9 mouse cellular contexts compared by ENCODE assay signal in the genomic region with DNA sequence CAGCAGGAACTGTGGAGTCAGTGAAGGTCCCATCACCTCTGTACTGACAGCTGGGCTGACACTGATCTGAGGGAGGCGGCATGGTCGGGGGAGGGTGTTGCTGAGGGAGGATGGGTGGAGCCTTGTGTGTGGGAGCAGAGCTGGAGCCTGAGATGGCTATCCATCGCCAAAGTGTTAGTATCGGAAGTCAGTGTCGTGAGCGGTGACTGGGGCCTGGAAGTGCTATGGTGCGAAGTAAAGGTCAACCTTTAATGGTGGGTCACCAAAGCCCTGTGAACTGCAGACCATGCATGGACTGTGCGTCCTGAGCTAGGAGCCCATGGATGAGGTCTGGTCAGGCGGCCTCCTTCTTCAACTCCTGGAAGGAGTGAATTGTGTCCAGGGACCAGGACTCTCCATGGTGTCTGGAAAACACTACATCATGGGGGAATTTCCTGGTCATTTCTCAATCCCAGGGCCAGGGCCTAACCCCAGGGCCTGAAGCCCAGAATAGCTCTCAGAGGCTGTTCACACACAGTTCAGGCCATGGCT. TPM values are rescaled to one million over a fixed set of nuclear protein-coding genes. Genes with fewer than 3 reads are reported as not detected.
DNase-seq lines count a peak whose midpoint lies in the region; ATAC-seq lines count a peak whose summit lies in the region.
"Had no signal": no experiment of that assay in that cellular context is flagged by ENCODE, and none has a peak within 500 bp of the region (broad histone marks: within the 10 kb centered on the region; RNA-seq: fewer than 3 reads in every experiment).

No protein-coding gene starts in this region.

- H3K4me2 ChIP-seq in heart, embryonic 12.5 days, result no peak overlapping the region
- no peak overlapping the region for H3K4me2 ChIP-seq in limb, embryonic 15.5 days

- H3K36me3 ChIP-seq in heart, embryonic 12.5 days, result no peaks in the 10 kb centered on the region
- H3K36me3 ChIP-seq in limb, embryonic 15.5 days, result no peaks in the 10 kb centered on the region

- 41% methylated on average over 9 of the region's 9 CpGs for WGBS in heart, embryonic 12.5 days
- WGBS in limb, embryonic 15.5 days, result 45% methylated on average over 9 of the region's 9 CpGs

- no peaks in the 10 kb centered on the region for H3K9me3 ChIP-seq in heart, embryonic 12.5 days (replicated peaks)
- H3K9me3 ChIP-seq in limb, embryonic 15.5 days, result no peaks in the 10 kb centered on the region

- no peak overlapping the region for H3K4me3 ChIP-seq in heart, embryonic 12.5 days
- no peak overlapping the region for H3K4me3 ChIP-seq in limb, embryonic 15.5 days

- DNase-seq in heart, adult 18-20 months, result peak; percentile 70 to 80
- DNase-seq in CD4-positive helper T cell, adult 2 months (ENCODE audit: low read depth, low spot score), result peak; percentile 52
- peak; percentile 55 for DNase-seq in gastrocnemius, postnatal 14 days
- DNase-seq in layer of hippocampus, postnatal 14 days (ENCODE audit: low spot score in 2 of 2), result no peak
- DNase-seq in layer of hippocampus, postnatal 10 days (ENCODE audit: low spot score in 2 of 2), result no peak
- no peak for DNase-seq in cerebellum, adult 11 months

- no peak for ATAC-seq in heart, embryonic 12.5 days (ENCODE audit: insufficient number of reproducible peaks, low FRiP score)
- no peak for ATAC-seq in limb, embryonic 15.5 days (ENCODE audit: insufficient number of reproducible peaks, low FRiP score, low TSS enrichment, low read depth)
- ATAC-seq: midbrain, embryonic 16.5 days had no signal

- intact Hi-C loops in gastrocnemius, postnatal 14 days (cut with DNase I; ENCODE audit: low total_unique reads), result loop anchor here (5.0 kb wide), 1 partner anchor 78 kb away; no protein-coding TSS in a partner anchor

- H3K27me3 ChIP-seq in heart, embryonic 12.5 days (replicated peaks), result peaks cover 58% of the 10 kb centered on the region
- H3K27me3 ChIP-seq in limb, embryonic 15.5 days, result no peaks in the 10 kb centered on the region

- H3K4me1 ChIP-seq in heart, embryonic 12.5 days (replicated peaks), result peaks cover 60% of the 10 kb centered on the region
- H3K4me1 ChIP-seq in limb, embryonic 15.5 days, result peaks cover 49% of the 10 kb centered on the region

- no peak overlapping the region for H3K9ac ChIP-seq in heart, embryonic 12.5 days
- H3K9ac ChIP-seq in limb, embryonic 15.5 days, result no peak overlapping the region

- H3K27ac ChIP-seq in heart, embryonic 12.5 days (ENCODE audit: poor library complexity, severe bottlenecking), result no peak overlapping the region
- H3K27ac ChIP-seq in limb, embryonic 15.5 days, result peak overlapping the region; percentile 44; the same call in 1 of the 2 replicates

RNA-seq across cellular contexts. Expression of gene Ptgir, which starts 0.7 kb away (rescaled TPM):
- 1 to 10 TPM; 1.5 TPM for total RNA-seq in heart, adult 18-20 months (2021)
- 0.28 and 0.34 TPM in 2 replicates for polyA plus RNA-seq in heart, embryonic 12.5 days (2016; fragmentation: Nextera tagmentation; extraction: Ambion mirVana)
- 1 to 10 TPM; 1.6 to 2.6 TPM for total RNA-seq in gastrocnemius, postnatal 14 days (2021)
- 4.0 and 5.1 TPM in 2 replicates for polyA plus RNA-seq in limb, embryonic 15.5 days (2015; fragmentation: Nextera tagmentation; extraction: Ambion mirVana)
- total RNA-seq in layer of hippocampus, postnatal 14 days (2021), result under 1 TPM in 1 of 2 experiments, not detected in 1; 0.28 TPM
- not detected for total RNA-seq in layer of hippocampus, postnatal 10 days (2021)

RNA-seq across cellular contexts. Expression of gene Gng8, which starts 14.0 kb away (rescaled TPM):
- total RNA-seq in heart, adult 18-20 months (2021), result under 1 TPM in 1 of 2 experiments, not detected in 1; 0.47 TPM
- polyA plus RNA-seq in heart, embryonic 12.5 days (2016; fragmentation: Nextera tagmentation; extraction: Ambion mirVana), result 2.3 and 4.3 TPM in 2 replicates
- total RNA-seq in gastrocnemius, postnatal 14 days (2021), result under 1 TPM; 0.47 to 0.66 TPM
- polyA plus RNA-seq in limb, embryonic 15.5 days (2015; fragmentation: Nextera tagmentation; extraction: Ambion mirVana), result 11.8 and 15.0 TPM in 2 replicates
- 1 to 10 TPM; 1.5 to 1.9 TPM for total RNA-seq in layer of hippocampus, postnatal 14 days (2021)
- total RNA-seq in layer of hippocampus, postnatal 10 days (2021), result 1 to 10 TPM in 1 of 2 experiments, under 1 TPM in 1; 0.94 to 1.3 TPM

RNA-seq across cellular contexts. Expression of gene Calm3, which starts 18.4 kb away (rescaled TPM):
- 100 to 1,000 TPM; 166 to 200 TPM for total RNA-seq in heart, adult 18-20 months (2021)
- 83.6 and 95.0 TPM in 2 replicates for polyA plus RNA-seq in heart, embryonic 12.5 days (2016; fragmentation: Nextera tagmentation; extraction: Ambion mirVana)
- total RNA-seq in gastrocnemius, postnatal 14 days (2021), result 100 to 1,000 TPM; 247 to 276 TPM
- 85.8 and 99.4 TPM in 2 replicates for polyA plus RNA-seq in limb, embryonic 15.5 days (2015; fragmentation: Nextera tagmentation; extraction: Ambion mirVana)
- 1,000 to 10,000 TPM; 2,318 to 2,416 TPM for total RNA-seq in layer of hippocampus, postnatal 14 days (2021)
- 1,000 to 10,000 TPM; 2,090 to 2,190 TPM for total RNA-seq in layer of hippocampus, postnatal 10 days (2021)

RNA-seq across cellular contexts. Expression of gene Dact3, which starts 30.4 kb away (rescaled TPM):
- total RNA-seq in heart, adult 18-20 months (2021), result 1 to 10 TPM; 8.7 to 9.4 TPM
- polyA plus RNA-seq in heart, embryonic 12.5 days (2016; fragmentation: Nextera tagmentation; extraction: Ambion mirVana), result 14.3 and 15.2 TPM in 2 replicates
- 1 to 10 TPM; 3.9 to 7.1 TPM for total RNA-seq in gastrocnemius, postnatal 14 days (2021)
- polyA plus RNA-seq in limb, embryonic 15.5 days (2015; fragmentation: Nextera tagmentation; extraction: Ambion mirVana), result 4.0 TPM in 2 replicates
- total RNA-seq in layer of hippocampus, postnatal 14 days (2021), result 100 to 1,000 TPM; 115 to 120 TPM
- 10 to 100 TPM; 95.0 to 96.3 TPM for total RNA-seq in layer of hippocampus, postnatal 10 days (2021)

RNA-seq across cellular contexts. Expression of gene Pnmal2, which starts 38.9 kb away (rescaled TPM):
- total RNA-seq in heart, adult 18-20 months (2021), result 1 to 10 TPM; 3.7 to 4.0 TPM
- 3.5 and 4.2 TPM in 2 replicates for polyA plus RNA-seq in heart, embryonic 12.5 days (2016; fragmentation: Nextera tagmentation; extraction: Ambion mirVana)
- 10 to 100 TPM in 1 of 2 experiments, 1 to 10 TPM in 1; 9.2 to 11.8 TPM for total RNA-seq in gastrocnemius, postnatal 14 days (2021)
- polyA plus RNA-seq in limb, embryonic 15.5 days (2015; fragmentation: Nextera tagmentation; extraction: Ambion mirVana), result 20.2 and 31.1 TPM in 2 replicates
- total RNA-seq in layer of hippocampus, postnatal 14 days (2021), result 100 to 1,000 TPM; 240 to 246 TPM
- total RNA-seq in layer of hippocampus, postnatal 10 days (2021), result 100 to 1,000 TPM; 229 to 232 TPM

Comparison
In these comparisons a context has a peak if more than half of its experiments do, and no peak if none do; other contexts are left out.
1. DNase-seq: peak in heart, adult 18-20 months (2 of 2), CD4-positive helper T cell, adult 2 months (single experiment) and gastrocnemius, postnatal 14 days (single experiment); none in layer of hippocampus, postnatal 14 days (0 of 2), layer of hippocampus, postnatal 10 days (0 of 2) and cerebellum, adult 11 months (single experiment).
2. RNA of gene Calm3, which starts 18.4 kb away (total RNA-seq): 2,318 to 2,416 TPM in layer of hippocampus, postnatal 14 days and 2,090 to 2,190 TPM in layer of hippocampus, postnatal 10 days; 247 to 276 TPM in gastrocnemius, postnatal 14 days and 166 to 200 TPM in heart, adult 18-20 months; every median in the first group is over 4 times any median in the second.